31 mouse cellular contexts compared by ENCODE assay signal in genomic region chr13:5436191-5436590, GRCm38 (mm10).
DNase-seq lines count a peak whose midpoint lies in the region; ATAC-seq and TF ChIP-seq lines count a peak whose summit lies in the region.
"Had no signal": no experiment of that assay in that cellular context is flagged by ENCODE, and none has a peak within 500 bp of the region (broad histone marks: within the 10 kb centered on the region; RNA-seq: fewer than 3 reads in every experiment).

No protein-coding gene starts in this region.

- DNase-seq in heart, adult 11 months, result peak; percentile 90
- no peak for DNase-seq in heart, embryonic 10.5 days (ENCODE audit: low spot score)
- DNase-seq in heart, postnatal 0 days (ENCODE audit: low spot score), result peak; percentile 21
- DNase-seq in heart, postnatal 25 days (ENCODE audit: low spot score), result no peak
- DNase-seq in brain, adult 2 months (ENCODE audit: low read depth, low spot score), result peak; percentile 5
- peak; percentile 49 for DNase-seq in skeletal muscle tissue, adult 2 months (ENCODE audit: low read depth, low spot score)
- no peak for DNase-seq in cerebellum, adult 2 months
- DNase-seq: adrenal gland, adult 8-10 months; B cell, adult 2 months; cerebellum, adult 11 months; cerebellum, adult 9-11 months; kidney, adult 8-10 months; kidney, postnatal 4 days; liver, postnatal 0 days; lung, postnatal 4 days; retina, postnatal 1 day; right cerebral cortex, postnatal 14 days; spleen, adult 18-20 months; thymus, adult 18-20 months; thymus, postnatal 25 days had no signal

- WGBS in heart, embryonic 10.5 days, result 76% methylated on average over 2 of the region's 2 CpGs
- 53% methylated on average over 2 of the region's 2 CpGs for WGBS in heart, postnatal 0 days
- 77% methylated on average over 2 of the region's 2 CpGs for WGBS in cerebellum, adult 2 months

- TF ChIP-seq EP300 in heart, postnatal 0 days (IDR thresholded peaks at IDR 0.05; ENCODE audit: low read depth), result no peak

- no peak overlapping the region for H3K9ac ChIP-seq in heart, postnatal 0 days (replicated peaks; ENCODE audit: low read depth, low read length)
- H3K9ac ChIP-seq: hindbrain, embryonic 13.5 days; limb, embryonic 13.5 days; liver, embryonic 12.5 days; liver, postnatal 0 days; midbrain, embryonic 13.5 days; neural tube, embryonic 15.5 days had no signal

- H3K36me3 ChIP-seq in heart, embryonic 10.5 days, result no peaks in the 10 kb centered on the region
- H3K36me3 ChIP-seq in heart, postnatal 0 days (replicated peaks; ENCODE audit: control insufficient read depth, insufficient read depth, low read length), result no peaks in the 10 kb centered on the region
- H3K36me3 ChIP-seq: hindbrain, embryonic 13.5 days; limb, embryonic 13.5 days; liver, embryonic 12.5 days; midbrain, embryonic 13.5 days; neural tube, embryonic 15.5 days had no signal

- H3K4me2 ChIP-seq in heart, postnatal 0 days (ENCODE audit: low read depth, low read length), result no peak overlapping the region
- H3K4me2 ChIP-seq: hindbrain, embryonic 13.5 days; limb, embryonic 13.5 days; liver, embryonic 12.5 days; midbrain, embryonic 13.5 days; neural tube, embryonic 15.5 days had no signal

- no peak overlapping the region for H3K27ac ChIP-seq in heart, embryonic 10.5 days
- H3K27ac ChIP-seq in heart, postnatal 0 days (ENCODE audit: low read depth), result 0 out of 2 replicates have a peak overlapping the region, but pooled peaks have one; percentile 18
- no peak overlapping the region for H3K27ac ChIP-seq in cerebellum, adult 2 months (ENCODE audit: insufficient read depth, low read length)
- H3K27ac ChIP-seq: hindbrain, embryonic 13.5 days; kidney, postnatal 0 days; limb, embryonic 13.5 days; liver, embryonic 12.5 days; midbrain, embryonic 13.5 days; neural tube, embryonic 15.5 days; stomach, postnatal 0 days had no signal

- no peak for TF ChIP-seq CTCF in heart, postnatal 0 days (IDR thresholded peaks at IDR 0.05; ENCODE audit: low read depth)
- no peak for TF ChIP-seq CTCF in cerebellum, adult 2 months (IDR thresholded peaks at IDR 0.05; ENCODE audit: borderline replicate concordance, insufficient read depth, low read depth, low read length)

- H3K27me3 ChIP-seq in heart, embryonic 10.5 days (ENCODE audit: insufficient read depth, poor library complexity, severe bottlenecking), result no peaks in the 10 kb centered on the region
- H3K27me3 ChIP-seq in heart, postnatal 0 days (ENCODE audit: control insufficient read depth, insufficient read depth, low read length), result no peaks in the 10 kb centered on the region
- no peaks in the 10 kb centered on the region for H3K27me3 ChIP-seq in cerebellum, adult 2 months (ENCODE audit: control insufficient read depth, insufficient read depth, low read length)
- H3K27me3 ChIP-seq: hindbrain, embryonic 13.5 days; limb, embryonic 13.5 days; liver, embryonic 12.5 days; midbrain, embryonic 13.5 days; neural tube, embryonic 15.5 days had no signal

- intact Hi-C loops in heart, postnatal 25 days (cut with DNase I), result loop anchor here (5.0 kb wide), 4 partner anchors 119 to 664 kb away; partner anchors contain the start of gene Klf6

- ATAC-seq in heart, postnatal 0 days (ENCODE audit: insufficient read depth, low read depth), result no peak
- ATAC-seq: activated CD4-positive, CD25-positive, alpha-beta regulatory T cell, adult 4 months; forebrain, embryonic 14.5 days; intestine, embryonic 16.5 days; liver, embryonic 12.5 days; liver, postnatal 0 days; lung, postnatal 0 days; midbrain, embryonic 13.5 days had no signal

- no peak overlapping the region for H3K4me3 ChIP-seq in heart, embryonic 10.5 days
- no peak overlapping the region for H3K4me3 ChIP-seq in heart, postnatal 0 days (ENCODE audit: low read depth, low read length)
- no peak overlapping the region for H3K4me3 ChIP-seq in cerebellum, adult 2 months (replicated peaks; ENCODE audit: insufficient read depth, low read depth, low read length)
- H3K4me3 ChIP-seq: hindbrain, embryonic 13.5 days; limb, embryonic 13.5 days; liver, embryonic 12.5 days; midbrain, embryonic 13.5 days; neural tube, embryonic 15.5 days had no signal

- no peak for TF ChIP-seq POLR2A in cerebellum, adult 2 months (IDR thresholded peaks at IDR 0.05; ENCODE audit: borderline replicate concordance, insufficient read depth, low read length)

- peaks cover 5% of the 10 kb centered on the region; the same call in 1 of the 2 replicates for H3K9me3 ChIP-seq in heart, embryonic 10.5 days
- no peaks in the 10 kb centered on the region for H3K9me3 ChIP-seq in heart, postnatal 0 days (replicated peaks; ENCODE audit: control insufficient read depth, low read length)
- H3K9me3 ChIP-seq: liver, embryonic 12.5 days; midbrain, embryonic 13.5 days; neural tube, embryonic 15.5 days had no signal

- H3K4me1 ChIP-seq in heart, embryonic 10.5 days, result no peaks in the 10 kb centered on the region
- peaks cover 3% of the 10 kb centered on the region; the same call in 1 of the 2 replicates for H3K4me1 ChIP-seq in heart, postnatal 0 days (ENCODE audit: control insufficient read depth, insufficient read depth)
- H3K4me1 ChIP-seq in cerebellum, adult 2 months (ENCODE audit: control insufficient read depth, insufficient read depth, low read length), result no peaks in the 10 kb centered on the region
- H3K4me1 ChIP-seq: hindbrain, embryonic 13.5 days; limb, embryonic 13.5 days; liver, embryonic 12.5 days; midbrain, embryonic 13.5 days; neural tube, embryonic 15.5 days had no signal

Comparison
In these comparisons a context has a peak if more than half of its experiments do, and no peak if none do; other contexts are left out.
1. DNase-seq: peak in heart, adult 11 months (single experiment), heart, postnatal 0 days (single experiment), brain, adult 2 months (single experiment) and skeletal muscle tissue, adult 2 months (single experiment); none in heart, embryonic 10.5 days (single experiment), heart, postnatal 25 days (single experiment) and cerebellum, adult 2 months (0 of 2).